Mouse (Mus musculus) right cerebral cortex, postnatal 4 days (tissue): ENCODE data around the gene Nfe2l1.
"Not testable (repeated sequence)": the region's sequence is repeated elsewhere in the genome, so short reads cannot be mapped to it uniquely, and the experiment has no call there.

Source experiments
- DNase-seq: peaks from one replicate; pipeline ENCODE4 v3.0.0-alpha.2; 2022

Gene Nfe2l1

DNA sequence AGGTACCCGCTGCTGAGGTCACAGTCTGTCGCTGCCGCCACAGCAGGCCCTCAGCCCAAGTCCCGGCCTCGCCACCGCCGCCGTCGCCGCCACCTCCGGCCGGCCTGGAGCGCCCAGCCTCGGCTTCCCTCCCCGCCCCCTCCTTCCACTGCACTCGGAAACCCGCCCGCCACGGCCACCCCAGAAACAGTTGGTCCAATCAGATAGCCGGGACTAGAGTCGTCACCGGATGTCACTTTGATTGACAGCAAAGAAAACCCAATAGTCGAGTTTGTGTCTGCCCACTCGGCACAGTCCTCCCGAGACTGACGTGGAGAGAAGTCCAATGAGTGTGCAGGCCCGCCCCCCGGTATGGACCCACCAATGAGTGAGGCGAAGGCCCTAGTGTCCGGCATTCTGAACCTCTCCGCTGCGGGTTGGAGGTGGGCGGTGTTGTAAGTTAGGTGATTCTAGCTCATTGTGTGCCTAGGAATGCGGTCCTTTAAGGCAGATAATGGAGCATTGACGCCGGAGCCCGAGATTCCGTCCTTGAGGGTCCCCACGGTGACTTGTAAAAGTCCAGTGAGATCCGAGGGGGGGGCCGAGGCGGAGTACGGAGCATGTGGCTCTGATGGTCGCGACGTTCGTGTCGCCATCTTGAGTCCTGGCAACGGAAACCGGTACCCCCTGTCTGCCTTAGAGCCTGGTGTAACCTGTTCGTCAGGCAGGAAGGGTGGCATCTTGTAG is at the start of gene Nfe2l1:
TSS of gene Nfe2l1 (minus strand) at position 156 of the 726 bp plus-strand sequence.
- peak; percentile 92 for DNase-seq

DNA sequence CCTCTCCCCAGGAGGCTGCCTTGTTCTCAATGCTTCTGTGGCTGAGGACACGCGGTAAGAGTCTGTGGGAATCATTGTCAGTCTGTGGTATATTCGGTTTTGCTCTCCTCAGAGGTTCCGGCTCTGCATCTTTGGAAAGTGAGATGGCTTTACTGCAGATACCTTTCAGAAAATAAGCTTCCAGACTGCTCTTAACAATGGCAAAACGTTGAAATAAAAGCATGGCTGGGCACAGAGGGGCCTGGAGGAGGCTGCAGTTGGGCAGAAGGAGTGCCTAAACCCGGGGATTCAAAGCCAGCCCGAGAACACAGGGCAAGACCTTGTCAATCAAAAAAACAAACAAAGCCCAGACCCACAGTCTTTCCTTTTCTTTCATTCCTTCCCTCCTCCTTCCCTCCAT is 49.6 kb upstream of the Nfe2l1 start:
- DNase-seq, result no peak

DNA sequence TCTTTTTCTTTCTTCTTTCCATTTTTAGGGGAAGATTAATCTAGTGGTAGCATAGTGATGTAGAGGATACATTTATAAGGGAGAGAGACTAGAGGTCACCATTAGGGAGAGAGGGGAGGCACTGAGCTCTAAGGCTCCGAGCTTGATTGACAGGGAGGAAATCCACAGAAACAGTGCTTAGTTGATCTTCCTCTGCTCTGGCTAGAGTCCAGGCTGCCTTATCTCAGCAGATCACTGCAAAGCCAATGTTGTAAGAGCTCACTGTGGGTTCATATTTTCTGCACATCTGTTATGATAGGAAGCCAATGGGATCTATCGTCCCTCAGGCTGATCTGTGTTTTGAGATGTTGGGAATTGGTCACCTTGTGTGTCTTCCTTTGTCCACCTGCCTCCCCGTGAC is 48.9 kb upstream of the Nfe2l1 start:
- no peak for DNase-seq

DNA sequence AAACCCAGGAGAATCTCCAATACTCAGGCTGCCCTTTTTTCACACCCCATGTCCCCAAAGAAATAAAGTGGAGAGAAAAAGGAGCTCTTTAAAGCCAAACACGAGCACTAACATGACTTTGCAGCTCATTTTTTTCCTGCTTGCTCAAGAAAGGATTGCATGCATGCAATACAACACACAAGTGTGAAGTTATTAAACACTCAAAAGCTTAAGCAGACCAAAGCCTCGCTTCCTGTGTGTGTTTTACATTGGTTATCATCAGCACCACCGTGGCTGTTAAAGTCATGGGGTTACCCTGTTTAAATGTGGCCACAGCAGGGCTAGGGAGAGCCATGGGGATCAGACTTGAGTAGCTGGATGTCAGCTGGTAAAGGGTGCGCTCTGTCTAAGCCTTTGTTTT is 47.3 kb upstream of the Nfe2l1 start:
- no peak for DNase-seq

DNA sequence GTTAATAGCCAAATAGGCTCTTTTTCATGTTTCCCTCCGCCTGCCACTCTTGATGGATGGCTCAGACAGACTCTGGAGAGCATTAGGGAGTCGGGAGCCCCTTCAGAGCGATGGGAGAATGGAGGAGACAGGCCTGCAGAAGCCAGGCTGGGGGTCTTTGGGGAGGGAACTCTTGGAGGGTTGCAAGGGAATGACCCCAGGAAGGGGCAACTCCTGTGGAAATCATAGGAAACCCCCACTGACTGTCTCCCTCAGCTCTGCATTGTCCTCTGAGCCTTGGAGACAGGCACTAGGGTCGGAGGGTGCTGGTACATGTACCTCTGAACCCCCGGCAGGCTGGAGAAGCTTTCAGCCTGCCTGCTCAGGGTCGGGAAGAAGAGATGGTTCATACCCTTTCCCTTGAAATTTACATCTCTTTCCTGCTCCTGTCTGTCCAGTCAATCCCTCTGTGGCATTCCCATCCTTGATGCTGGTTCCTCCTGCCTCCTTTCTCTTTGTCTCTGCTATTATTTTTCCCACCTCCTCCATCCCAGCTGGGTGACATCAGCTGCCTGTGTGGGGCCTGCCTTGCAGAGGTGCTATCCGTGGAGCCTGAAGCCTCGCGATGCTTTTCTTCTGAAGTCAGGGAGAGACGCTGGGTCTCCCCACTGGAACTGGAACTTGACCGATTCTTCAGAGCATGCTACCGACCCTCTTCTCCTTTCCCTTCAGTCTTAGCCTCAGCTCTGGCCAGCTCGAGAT is 46.7 kb upstream of the Nfe2l1 start:
- DNase-seq, result peak; percentile 26

DNA sequence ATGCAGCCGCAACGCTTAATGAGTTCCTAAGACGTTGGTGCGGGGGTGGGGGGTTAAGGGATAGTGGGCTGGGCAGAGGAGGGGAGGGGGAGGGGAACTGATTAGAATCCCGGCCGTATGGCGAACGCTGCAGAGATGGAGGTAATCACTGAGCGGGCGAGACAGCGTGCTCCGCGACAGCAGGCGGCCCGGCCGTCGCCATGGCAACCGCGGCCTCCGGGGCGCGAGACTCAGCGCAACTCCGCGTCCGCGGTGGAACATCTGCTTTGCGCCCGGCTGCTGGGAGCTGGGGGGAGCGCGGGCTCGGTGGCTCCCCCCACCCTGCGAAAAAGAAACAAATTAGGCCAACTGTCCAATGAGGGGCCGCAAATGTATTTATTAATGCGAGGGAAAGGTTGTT is 46.0 kb upstream of the Nfe2l1 start:
- peak; percentile 85 for DNase-seq

DNA sequence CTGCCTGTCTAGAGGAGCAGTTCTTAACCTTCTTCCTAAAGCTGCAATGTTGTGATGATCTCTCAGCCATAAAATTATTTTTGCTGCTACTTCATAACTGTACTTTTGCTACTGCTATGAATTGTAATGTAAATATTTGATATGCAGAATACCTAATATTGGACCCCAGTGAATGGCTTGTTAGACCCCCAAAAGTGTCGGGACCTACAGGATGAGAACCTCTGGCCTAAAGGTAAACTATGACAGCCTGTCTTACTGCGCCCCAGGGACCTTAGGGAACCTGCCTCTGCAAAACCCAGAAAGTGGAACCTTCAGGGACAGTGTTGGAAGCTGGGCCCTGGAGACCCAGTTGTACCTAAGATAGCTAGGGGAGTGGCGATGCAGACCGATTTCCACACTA is 45.5 kb upstream of the Nfe2l1 start:
- DNase-seq, result no peak

DNA sequence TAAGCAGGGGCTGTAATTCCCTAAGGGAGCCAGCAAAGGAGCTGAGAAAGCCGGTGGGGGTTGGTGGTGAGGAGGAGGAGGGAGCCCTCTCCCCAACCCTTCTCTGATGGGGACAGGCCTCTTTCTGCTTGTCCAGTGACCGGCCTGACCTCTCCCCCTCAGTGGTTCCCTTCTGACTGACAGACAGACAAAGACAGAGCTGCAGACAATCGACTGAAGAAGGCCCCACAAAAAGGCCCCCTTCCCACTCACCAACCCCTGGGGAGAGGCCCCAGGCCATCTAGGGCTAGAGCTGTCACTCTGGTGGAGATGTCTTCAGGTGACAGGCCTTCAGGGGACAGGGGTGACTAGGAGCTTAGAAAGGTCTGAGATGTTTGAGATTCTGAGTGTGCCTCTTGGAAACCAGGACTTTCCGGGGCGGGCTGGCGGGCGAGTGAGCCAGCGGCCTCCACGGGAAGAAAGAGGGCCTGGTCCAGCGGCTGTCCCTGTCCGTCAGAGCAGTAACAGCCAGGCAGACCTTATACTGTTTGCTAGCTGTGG is 43.9 kb upstream of the Nfe2l1 start:
- no peak for DNase-seq

DNA sequence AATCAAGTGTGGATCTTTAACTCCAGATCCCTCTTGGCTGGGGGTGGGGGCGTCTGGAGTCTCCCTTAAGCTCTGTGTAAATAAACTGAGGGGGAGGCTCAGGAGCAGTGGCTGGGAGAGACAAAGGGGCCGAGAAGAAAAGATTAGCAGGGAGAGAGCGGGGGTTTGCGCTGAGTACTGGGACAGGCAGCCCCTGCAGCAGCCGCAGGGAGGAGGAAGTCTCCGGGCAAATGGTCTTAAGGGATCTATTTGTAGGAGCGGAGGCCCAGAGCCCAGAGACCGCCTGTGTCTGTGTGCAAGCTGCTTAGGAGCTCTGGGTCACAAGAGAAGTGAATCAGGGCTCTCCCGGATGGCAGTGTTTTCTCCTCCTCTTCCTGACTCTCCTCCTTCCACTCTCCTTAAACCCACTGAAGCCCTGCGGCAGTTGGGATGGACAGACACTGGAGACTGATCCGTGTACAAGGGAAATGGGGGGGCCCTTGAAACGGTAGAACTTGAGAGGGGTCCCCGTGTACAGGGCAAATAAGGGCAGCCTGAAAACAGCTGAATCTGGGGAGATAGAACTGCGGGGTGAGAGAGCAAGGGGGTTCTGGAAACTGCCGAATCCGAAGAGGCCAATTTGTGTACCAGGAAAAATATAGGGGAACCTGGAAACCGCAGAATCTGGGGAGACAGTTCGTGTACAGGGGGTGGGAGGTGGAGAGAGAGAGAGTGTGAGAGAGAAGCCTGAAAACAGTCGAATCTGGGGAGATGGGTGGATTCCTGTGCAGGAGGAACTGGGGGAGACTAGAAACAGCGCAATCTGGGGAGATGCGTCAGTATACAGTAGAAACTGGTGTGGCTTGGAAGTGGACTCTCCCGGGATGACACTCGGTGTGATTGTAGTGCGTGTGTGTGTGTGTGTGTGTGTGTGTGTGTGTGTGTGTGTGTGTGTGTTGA is 42.9 kb upstream of the Nfe2l1 start:
- DNase-seq, result peak; percentile 27

DNA sequence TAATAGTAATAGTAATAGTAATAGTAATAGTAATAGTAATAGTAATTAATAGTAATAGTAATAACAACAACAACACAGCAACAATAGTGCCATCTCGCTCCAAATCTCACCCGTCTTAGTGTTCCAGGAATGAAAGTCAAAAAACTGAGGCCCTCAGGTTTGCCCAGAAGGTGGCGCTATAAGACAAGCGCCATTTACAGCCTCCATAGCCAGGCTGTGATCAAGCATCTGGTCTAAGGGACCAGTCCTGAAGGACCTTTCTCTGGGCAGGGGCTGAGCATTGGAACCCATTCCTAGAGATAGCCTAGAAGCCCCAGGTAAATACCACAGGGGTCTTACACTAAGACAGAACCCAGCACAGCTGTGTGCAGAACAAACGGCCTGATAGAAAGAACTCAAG is 37.4 kb upstream of the Nfe2l1 start:
- peak; percentile 58 for DNase-seq

DNA sequence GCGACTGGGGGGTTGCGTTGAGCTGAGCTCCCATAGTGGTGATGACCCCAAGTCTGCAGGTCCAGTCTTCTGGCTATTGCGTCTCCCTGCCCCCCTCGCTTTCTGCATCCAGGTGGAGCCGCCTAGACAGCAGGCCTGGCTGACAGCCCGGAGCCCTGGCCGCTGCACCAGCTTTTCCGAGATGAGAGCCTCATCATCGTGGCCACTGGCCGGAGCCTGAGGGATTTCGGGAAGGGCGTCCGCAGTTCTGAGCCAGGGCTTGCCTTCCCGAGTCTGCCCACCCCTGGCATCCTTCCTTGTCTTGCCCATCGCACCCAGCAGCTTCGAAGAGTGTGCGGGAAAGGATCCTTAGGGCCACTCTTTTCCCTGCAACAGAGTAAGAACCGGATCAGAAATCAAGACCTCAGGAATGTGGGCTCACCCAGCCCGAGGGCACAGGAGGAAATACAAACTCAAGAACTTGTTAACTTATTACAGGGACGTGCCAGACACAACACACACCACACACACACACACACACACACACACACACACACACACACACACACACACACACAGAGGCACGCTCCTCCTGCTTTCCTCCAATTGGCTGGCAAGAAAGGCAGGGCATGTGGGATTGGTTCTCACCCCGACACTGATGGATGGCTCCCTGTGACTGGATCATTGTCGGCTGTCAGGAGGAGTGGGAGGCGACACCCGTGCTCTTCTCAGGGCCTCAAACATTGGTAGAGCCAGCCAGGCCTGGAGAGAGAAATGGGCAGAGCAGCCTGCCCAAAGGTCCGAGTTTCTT is 33.6 kb upstream of the Nfe2l1 start:
- DNase-seq, result peak; percentile 30

DNA sequence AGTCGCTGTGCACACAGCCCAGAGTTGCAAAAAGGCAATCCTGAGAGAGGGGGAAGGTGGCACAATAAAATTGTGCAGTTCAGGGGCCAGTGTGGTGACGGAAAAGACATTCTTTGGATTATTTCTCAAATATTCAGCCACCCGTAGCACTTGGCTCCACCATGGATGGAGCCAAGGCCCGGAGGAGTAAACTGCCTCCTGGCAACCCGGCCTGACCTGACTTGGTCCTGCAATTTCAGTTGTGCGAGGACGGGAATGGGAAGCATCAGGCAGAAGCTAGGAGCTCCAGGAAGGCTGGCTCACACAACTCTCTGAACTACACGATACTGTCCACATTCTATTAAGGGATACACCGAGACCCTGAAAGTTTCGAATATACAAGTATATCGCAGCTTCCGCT is 32.8 kb upstream of the Nfe2l1 start:
- DNase-seq, result no peak

DNA sequence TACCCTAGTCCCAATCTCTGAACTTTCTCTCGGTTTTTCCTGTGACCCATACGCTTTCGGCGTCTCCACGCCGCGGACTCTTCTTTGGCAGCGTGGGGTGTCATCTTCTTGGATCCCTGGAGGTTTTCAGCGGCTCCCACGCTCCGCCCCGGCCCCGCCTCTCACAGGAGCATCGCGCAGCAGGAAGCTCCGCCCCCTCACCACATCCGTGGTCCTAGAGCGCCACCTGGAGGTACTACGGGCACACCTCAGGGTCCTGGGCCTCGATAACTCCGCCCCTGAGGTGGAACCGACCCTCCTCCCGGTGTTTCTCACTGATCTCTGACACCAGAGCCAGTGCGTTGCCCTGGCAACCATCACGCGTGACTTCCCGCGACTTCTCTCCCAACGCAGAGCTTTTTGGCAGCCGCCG is 32.1 kb upstream of the Nfe2l1 start:
- DNase-seq, result peak; percentile 98

DNA sequence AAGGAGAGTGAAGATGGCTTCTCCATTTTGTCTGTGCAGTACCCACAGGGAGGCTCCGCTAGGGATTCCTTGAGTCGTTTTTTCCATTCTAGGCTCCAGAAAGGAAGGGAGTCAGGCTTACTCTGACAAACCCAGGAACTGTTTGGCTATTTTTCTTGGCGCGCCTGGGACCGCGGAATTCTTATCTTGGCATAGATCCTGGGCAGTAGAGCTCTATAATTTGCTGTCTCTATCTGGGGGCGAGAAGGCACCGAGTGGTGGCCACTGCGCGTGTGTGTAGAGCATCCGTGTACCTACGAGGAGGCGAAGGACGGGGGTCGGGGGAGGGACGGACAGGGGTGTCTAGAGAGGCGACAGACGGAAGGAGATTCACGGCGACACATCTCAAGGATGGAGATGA is 31.7 kb upstream of the Nfe2l1 start:
- peak; percentile 21 for DNase-seq

DNA sequence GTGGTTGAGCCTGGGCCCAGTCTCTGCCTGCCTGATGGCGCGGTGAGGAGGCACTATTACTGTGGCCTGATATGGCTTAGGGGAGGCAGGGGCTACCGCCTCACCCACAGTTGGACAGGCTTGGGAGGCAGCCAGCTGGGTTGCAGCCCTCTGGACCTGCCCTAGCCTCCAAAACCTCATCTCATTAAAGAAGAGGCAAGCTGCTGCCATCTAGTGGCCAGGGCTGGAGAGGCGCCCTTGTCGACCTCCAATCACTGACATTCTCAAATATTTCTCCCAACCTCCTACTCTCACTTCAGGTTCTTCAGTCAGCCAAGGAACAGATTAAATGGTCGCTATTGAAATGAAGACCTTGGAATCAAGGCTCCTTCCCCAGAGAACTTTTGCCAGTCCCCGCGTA is 30.8 kb upstream of the Nfe2l1 start:
- peak; percentile 86 for DNase-seq

DNA sequence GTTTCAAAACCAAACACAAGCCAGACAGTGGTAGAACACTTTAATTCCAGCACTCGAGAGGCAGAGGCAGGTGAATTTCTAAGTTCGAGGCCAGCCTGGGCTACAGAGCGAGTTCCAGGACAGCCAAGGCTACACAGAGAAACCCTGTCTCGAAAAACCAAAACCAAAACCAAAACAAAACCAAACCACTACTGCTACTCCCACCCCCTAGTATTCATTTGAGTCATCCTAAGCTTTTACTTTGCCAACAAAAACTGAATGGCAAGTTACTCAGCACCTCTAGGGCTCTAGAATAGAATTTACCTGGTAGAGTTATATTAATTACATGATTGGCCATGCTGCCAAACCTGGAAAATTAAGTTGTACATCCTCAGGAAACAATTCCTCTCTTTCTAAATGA is 29.9 kb upstream of the Nfe2l1 start:
- no peak for DNase-seq

DNA sequence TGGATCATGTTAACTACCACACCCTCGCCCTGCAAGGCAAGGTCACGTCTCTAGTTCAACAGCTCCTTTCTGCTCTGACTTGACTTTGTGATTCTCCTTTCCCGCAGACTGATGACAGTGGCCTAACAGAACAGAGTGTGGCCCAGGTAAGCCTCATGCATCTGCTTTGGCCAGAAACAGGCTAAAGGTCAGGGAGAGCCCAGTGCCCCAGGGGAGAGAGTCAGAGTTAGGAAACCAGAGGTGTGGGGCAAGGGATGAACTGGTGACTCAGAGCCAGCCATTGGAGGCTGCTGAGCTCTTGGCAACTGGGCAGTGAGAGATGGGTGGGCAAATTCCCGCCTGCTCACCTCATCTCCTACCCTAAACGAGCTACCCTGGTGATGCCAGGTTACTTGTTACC is 27.7 kb upstream of the Nfe2l1 start:
- DNase-seq, result no peak

DNA sequence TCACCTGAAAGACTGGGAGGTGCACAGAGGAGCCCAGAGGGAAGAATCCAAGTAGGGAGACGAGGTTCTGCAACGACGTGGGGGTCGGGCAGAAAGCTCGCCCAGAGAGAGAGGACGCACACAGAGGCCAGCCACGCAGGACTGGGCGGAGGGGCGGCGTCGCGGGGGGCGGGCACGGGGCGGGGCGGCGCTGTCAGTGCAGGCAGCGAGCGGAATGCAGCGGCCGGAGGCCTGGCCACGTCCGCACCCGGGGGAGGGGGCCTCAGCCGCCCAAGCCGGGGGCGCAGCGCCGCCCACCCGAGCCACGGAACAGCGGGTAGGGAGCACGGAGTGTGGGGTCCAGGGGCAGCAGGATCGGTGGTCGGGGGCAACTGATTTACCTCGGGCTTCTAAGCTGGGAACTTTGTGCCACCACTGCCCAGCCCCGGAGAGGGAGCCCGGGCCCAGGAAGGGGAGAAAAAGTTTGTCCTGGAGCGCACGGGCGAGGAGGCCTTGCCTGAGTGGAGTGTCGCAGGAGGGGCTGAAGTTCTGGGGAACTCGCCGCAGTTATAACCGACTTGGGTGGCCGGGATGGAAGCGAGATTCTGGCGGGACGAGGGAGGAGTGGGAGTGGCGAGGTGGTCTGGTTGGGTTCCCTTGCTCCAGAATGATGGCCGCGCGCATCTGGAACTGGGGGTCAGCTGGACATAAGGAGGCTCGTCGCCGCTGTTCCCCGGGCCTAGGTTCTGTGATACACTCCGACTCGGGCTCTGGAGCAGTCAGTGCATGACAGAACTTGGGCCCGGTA is 20.1 kb upstream of the Nfe2l1 start, which contains the start of gene Copz2:
TSS of gene Copz2 (plus strand) at position 190 of the 787 bp plus-strand sequence.
- DNase-seq, result no peak

DNA sequence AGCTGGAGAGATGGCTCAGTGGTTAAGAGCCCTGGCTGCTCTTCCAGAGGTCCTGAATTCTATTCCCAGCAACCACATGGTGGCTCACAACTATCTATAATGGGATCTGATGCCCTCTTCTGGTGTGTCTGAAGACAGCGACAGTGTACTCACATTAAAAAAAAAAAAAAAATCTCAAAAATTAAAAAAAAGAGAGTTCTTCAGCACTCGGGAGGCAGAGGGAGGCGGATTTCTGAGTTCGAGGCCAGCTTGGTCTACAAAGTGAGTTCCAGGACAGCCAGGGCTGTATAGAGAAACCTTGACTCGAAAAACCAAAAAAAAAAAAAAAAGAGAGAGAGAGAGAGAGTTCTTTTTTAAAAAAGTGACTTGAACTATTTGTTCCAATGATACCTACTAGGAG is 19.4 kb upstream of the Nfe2l1 start:
- DNase-seq, result not testable (repeated sequence)

DNA sequence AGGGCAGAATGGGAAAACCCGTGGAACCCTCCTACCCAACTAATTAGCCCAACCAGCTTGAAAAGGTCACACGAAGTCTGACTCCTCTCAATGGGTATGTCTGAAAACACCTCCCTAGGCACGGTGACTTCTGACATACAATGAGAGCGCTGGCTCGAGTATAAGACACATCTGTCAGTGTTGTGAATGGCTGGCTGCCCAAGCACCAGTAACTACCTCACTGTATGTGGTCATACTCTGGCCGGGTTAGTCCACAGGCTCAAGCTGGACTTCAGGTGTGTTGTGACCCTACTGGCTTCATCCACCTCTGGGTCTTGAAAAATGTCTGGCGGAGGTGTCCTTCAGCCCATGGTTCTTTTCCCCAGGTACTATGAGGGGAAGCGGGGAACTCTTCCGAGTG is 18.9 kb upstream of the Nfe2l1 start:
- DNase-seq, result no peak

DNA sequence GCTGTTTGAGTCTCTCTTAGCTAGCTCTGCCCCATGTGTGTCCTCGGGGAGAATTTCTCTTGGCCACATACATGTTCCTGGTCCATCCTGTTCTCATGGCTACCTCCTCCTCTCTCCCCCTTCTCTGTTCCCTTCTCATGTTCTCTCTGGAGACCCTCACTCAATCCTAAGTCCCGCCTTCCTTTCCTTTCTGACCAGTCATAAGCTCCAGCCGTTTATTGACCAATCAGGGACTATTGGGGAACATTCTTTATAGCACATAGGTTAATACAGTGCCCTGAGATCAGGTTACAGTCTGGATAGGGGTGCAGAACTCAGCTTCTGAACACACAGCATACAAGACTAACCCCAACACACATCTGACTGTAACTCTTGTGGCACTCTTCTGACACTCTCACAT is 17.5 kb upstream of the Nfe2l1 start:
- DNase-seq, result no peak
